Mouse (Mus musculus): Measurements from ENCODE around the gene Zfp449. TPM values are rescaled to one million over a fixed set of nuclear protein-coding genes. Genes with fewer than 3 reads are reported as not detected.

The Zfp449 gene
- 10.4 and 10.9 TPM in 2 replicates for polyA plus RNA-seq (2014; fragmentation: Nextera tagmentation; extraction: Ambion mirVana)

- no peaks in the 10 kb centered on the region for H3K27me3 ChIP-seq (ENCODE audit: insufficient read depth, low read length)
- peak; percentile 98 for ATAC-seq (ENCODE audit: insufficient read depth)
- peak within 1 kb of the TSS; percentile 67; the same call in 1 of the 2 replicates for H3K27ac ChIP-seq (ENCODE audit: low read depth)
- no peaks in the 10 kb centered on the region for H3K4me1 ChIP-seq (ENCODE audit: insufficient read depth)
- DNase-seq = peak; percentile 94
- TF ChIP-seq CTCF (IDR thresholded peaks at IDR 0.05; ENCODE audit: low read depth) = no peak
- peak within 1 kb of the TSS; percentile 52 for H3K4me3 ChIP-seq (ENCODE audit: low read depth, low read length)
- H3K4me2 ChIP-seq = peak within 1 kb of the TSS; percentile 56
- H3K9me3 ChIP-seq (ENCODE audit: low read depth, low read length) = no peaks in the 10 kb centered on the region
- no peaks in the 10 kb centered on the region for H3K36me3 ChIP-seq (ENCODE audit: insufficient read depth)
- H3K9ac ChIP-seq = peak within 1 kb of the TSS; percentile 57
- WGBS = 4% methylated on average over 38 of the region's 39 CpGs
These were observed at the start of gene Zfp449 for GRCm38 (mm10) chrX:56346176-56346931. Zfp449 (plus strand) TSS chrX:56346400.

GRCm38 (mm10) chrX:56307597-56307996, 38.6 kb upstream of the Zfp449 start:
- Histone ChIP-seq H3K9me3 (ENCODE audit: low read depth, low read length) (no peaks in the 10 kb centered on the region), H3K9ac (no peak overlapping the region), H3K4me3 (ENCODE audit: low read depth, low read length) (no peak overlapping the region), H3K4me1 (ENCODE audit: insufficient read depth) (no peaks in the 10 kb centered on the region), H3K4me2 (no peak overlapping the region), H3K36me3 (ENCODE audit: insufficient read depth) (no peaks in the 10 kb centered on the region), H3K27me3 (ENCODE audit: insufficient read depth, low read length) (no peaks in the 10 kb centered on the region), H3K27ac (ENCODE audit: low read depth) (no peak overlapping the region)
- WGBS = 78% methylated on average over 5 of the region's 5 CpGs
- ATAC-seq (ENCODE audit: insufficient read depth) = no peak
- no peak for TF ChIP-seq CTCF (IDR thresholded peaks at IDR 0.05; ENCODE audit: low read depth)
- DNase-seq = no peak

GRCm38 (mm10) chrX:56312813-56313212, 33.4 kb upstream of the Zfp449 start:
- H3K9me3 ChIP-seq (ENCODE audit: low read depth, low read length) = no peaks in the 10 kb centered on the region
- DNase-seq (no peak), ATAC-seq (ENCODE audit: insufficient read depth) (no peak)
- H3K27ac ChIP-seq (ENCODE audit: low read depth) = no peak overlapping the region
- 64% methylated on average over 1 of the region's 1 CpGs for WGBS
- H3K27me3 ChIP-seq (ENCODE audit: insufficient read depth, low read length) = no peaks in the 10 kb centered on the region
- no peaks in the 10 kb centered on the region for H3K36me3 ChIP-seq (ENCODE audit: insufficient read depth)
- no peak overlapping the region for H3K9ac ChIP-seq
- no peaks in the 10 kb centered on the region for H3K4me1 ChIP-seq (ENCODE audit: insufficient read depth)
- H3K4me2 ChIP-seq = no peak overlapping the region
- no peak overlapping the region for H3K4me3 ChIP-seq (ENCODE audit: low read depth, low read length)
- no peak for TF ChIP-seq CTCF (IDR thresholded peaks at IDR 0.05; ENCODE audit: low read depth)

DNA sequence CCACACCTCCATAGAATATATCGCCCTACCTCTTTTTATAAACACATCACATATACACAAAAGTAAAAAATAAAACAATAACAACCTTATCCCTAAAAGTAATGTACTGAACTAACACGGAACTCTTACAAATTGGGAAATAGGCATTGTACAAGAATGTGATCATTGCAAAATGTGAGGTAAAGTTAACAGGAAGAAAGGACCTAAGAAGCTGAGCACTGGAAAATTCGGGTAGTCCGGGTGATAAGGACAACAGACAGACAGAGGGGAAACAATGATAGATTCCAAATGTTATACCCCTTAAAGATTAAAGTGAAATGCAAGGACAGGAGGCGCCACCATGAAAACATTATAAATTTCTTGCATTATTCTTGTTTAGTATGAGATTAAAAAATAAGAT, 24.1 kb upstream of the Zfp449 start:
- H3K4me2 ChIP-seq = no peak overlapping the region
- no peak overlapping the region for H3K27ac ChIP-seq (ENCODE audit: low read depth)
- TF ChIP-seq CTCF (IDR thresholded peaks at IDR 0.05; ENCODE audit: low read depth) = no peak
- no peaks in the 10 kb centered on the region for H3K27me3 ChIP-seq (ENCODE audit: insufficient read depth, low read length)
- no peaks in the 10 kb centered on the region for H3K36me3 ChIP-seq (ENCODE audit: insufficient read depth)
- DNase-seq (no peak), ATAC-seq (ENCODE audit: insufficient read depth) (no peak)
- no peak overlapping the region for H3K9ac ChIP-seq
- no peaks in the 10 kb centered on the region for H3K4me1 ChIP-seq (ENCODE audit: insufficient read depth)
- 61% methylated on average over 5 of the region's 5 CpGs for WGBS
- H3K9me3 ChIP-seq (ENCODE audit: low read depth, low read length) = no peaks in the 10 kb centered on the region
- no peak overlapping the region for H3K4me3 ChIP-seq (ENCODE audit: low read depth, low read length)

GRCm38 (mm10) chrX:56322731-56323130, 23.5 kb upstream of the Zfp449 start:
- Histone ChIP-seq H3K36me3 (ENCODE audit: insufficient read depth) (no peaks in the 10 kb centered on the region), H3K27me3 (ENCODE audit: insufficient read depth, low read length) (no peaks in the 10 kb centered on the region), H3K4me3 (ENCODE audit: low read depth, low read length) (no peak overlapping the region), H3K27ac (ENCODE audit: low read depth) (no peak overlapping the region), H3K9ac (no peak overlapping the region), H3K9me3 (ENCODE audit: low read depth, low read length) (no peaks in the 10 kb centered on the region), H3K4me2 (no peak overlapping the region), H3K4me1 (ENCODE audit: insufficient read depth) (no peaks in the 10 kb centered on the region)
- DNase-seq (no peak), ATAC-seq (ENCODE audit: insufficient read depth) (no peak)
- WGBS = 54% methylated on average over 2 of the region's 2 CpGs
- TF ChIP-seq CTCF (IDR thresholded peaks at IDR 0.05; ENCODE audit: low read depth) = no peak

DNA sequence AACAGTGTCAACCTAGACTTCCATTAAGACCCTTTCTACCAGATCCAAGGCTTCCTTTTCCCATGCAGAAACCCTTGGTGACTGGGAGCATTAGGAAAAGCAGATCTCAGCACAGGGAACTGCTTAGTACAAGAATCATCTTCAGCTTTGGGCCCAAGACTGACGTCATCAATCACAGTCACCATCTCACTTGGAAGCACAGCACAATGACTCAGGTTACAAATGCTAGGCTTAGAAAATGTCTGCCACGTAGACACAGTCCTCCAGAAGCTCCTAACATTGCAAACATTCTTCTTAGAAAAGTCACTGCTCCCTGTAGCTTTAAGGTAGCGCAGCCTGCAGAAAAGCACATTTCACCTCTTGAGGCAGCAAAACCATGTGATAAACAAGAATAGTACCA, 14.2 kb upstream of the Zfp449 start:
- Histone ChIP-seq H3K36me3 (ENCODE audit: insufficient read depth) (no peaks in the 10 kb centered on the region), H3K4me2 (no peak overlapping the region), H3K4me3 (ENCODE audit: low read depth, low read length) (no peak overlapping the region), H3K9ac (no peak overlapping the region), H3K27me3 (ENCODE audit: insufficient read depth, low read length) (no peaks in the 10 kb centered on the region), H3K27ac (ENCODE audit: low read depth) (no peak overlapping the region), H3K4me1 (ENCODE audit: insufficient read depth) (no peaks in the 10 kb centered on the region), H3K9me3 (ENCODE audit: low read depth, low read length) (no peaks in the 10 kb centered on the region)
- ATAC-seq (ENCODE audit: insufficient read depth) (no peak), DNase-seq (no peak)
- no peak for TF ChIP-seq CTCF (IDR thresholded peaks at IDR 0.05; ENCODE audit: low read depth)
- 50% methylated on average over 3 of the region's 3 CpGs for WGBS

- TF ChIP-seq CTCF (IDR thresholded peaks at IDR 0.05; ENCODE audit: low read depth) = peak; percentile 42
- H3K9me3 ChIP-seq (ENCODE audit: low read depth, low read length) = no peaks in the 10 kb centered on the region
- H3K27ac ChIP-seq (ENCODE audit: low read depth) = no peak overlapping the region
- no peaks in the 10 kb centered on the region for H3K36me3 ChIP-seq (ENCODE audit: insufficient read depth)
- ATAC-seq (ENCODE audit: insufficient read depth) (no peak), DNase-seq (peak; percentile 70)
- H3K4me1 ChIP-seq (ENCODE audit: insufficient read depth) = no peaks in the 10 kb centered on the region
- no peak overlapping the region for H3K4me2 ChIP-seq
- H3K9ac ChIP-seq = no peak overlapping the region
- H3K4me3 ChIP-seq (ENCODE audit: low read depth, low read length) = no peak overlapping the region
- H3K27me3 ChIP-seq (ENCODE audit: insufficient read depth, low read length) = no peaks in the 10 kb centered on the region
These were observed 5.9 kb upstream of the Zfp449 start for GRCm38 (mm10) chrX:56340305-56340704.
